Mouse (Mus musculus) testis, adult 2 months (tissue): ENCODE results near the gene Nacc2. TPM values are rescaled to one million over a fixed set of nuclear protein-coding genes. Genes with fewer than 3 reads are reported as not detected.

Experiments used
- H3K27ac ChIP-seq: fragments of 200-500 bp; 2 replicates; pipeline ENCODE4 v1.5.1; 2012; ENCODE audit warnings: low read depth, low read length; ENCODE audit not compliant: control insufficient read depth, insufficient read depth
- H3K27me3 ChIP-seq: fragments of 200-500 bp; 2 replicates; pipeline ENCODE4 v1.6.1; 2012; ENCODE audit warnings: mild to moderate bottlenecking, low read length, moderate library complexity; ENCODE audit not compliant: control insufficient read depth, insufficient read depth
- H3K36me3 ChIP-seq: fragments of 200-500 bp; 2 replicates; pipeline ENCODE4 v1.6.1; 2012; ENCODE audit warnings: mild to moderate bottlenecking, low read length; ENCODE audit not compliant: control insufficient read depth, insufficient read depth
- H3K4me1 ChIP-seq: fragments of 200-500 bp; 2 replicates; pipeline ENCODE4 v1.6.1; 2012; ENCODE audit warnings: low read length; ENCODE audit not compliant: control insufficient read depth, insufficient read depth
- H3K4me3 ChIP-seq: fragments of 200-500 bp; 2 replicates; pipeline ENCODE4 v1.5.1; 2012; ENCODE audit warnings: low read depth, mild to moderate bottlenecking, low read length, moderate library complexity, mixed read lengths; ENCODE audit not compliant: control insufficient read depth
- CTCF ChIP-seq: fragments of 200-500 bp; IDR thresholded peaks from 2 replicates; pipeline ENCODE4 v1.5.1; 2012; ENCODE audit warnings: low read depth, mild to moderate bottlenecking, inconsistent platforms, low read length, moderate library complexity; ENCODE audit not compliant: control insufficient read depth, insufficient read depth, insufficient replicate concordance
- POLR2A ChIP-seq: fragments of 200-500 bp; IDR thresholded peaks from 2 replicates; pipeline ENCODE4 v1.6.1; 2012; ENCODE audit warnings: low read depth, mild to moderate bottlenecking, inconsistent platforms, low read length, moderate library complexity; ENCODE audit not compliant: control insufficient read depth
- polyA plus RNA-seq: library from polyadenylated mRNA; depleted of rRNA; stranded (reverse); fragments of >200 nt; gene quantifications from 2 replicates; pipeline ENCODE4 v1.2.3, GENCODE M21; 2012

Nacc2 gene
- polyA plus RNA-seq, 1 experiment, result 5.2 TPM

DNA sequence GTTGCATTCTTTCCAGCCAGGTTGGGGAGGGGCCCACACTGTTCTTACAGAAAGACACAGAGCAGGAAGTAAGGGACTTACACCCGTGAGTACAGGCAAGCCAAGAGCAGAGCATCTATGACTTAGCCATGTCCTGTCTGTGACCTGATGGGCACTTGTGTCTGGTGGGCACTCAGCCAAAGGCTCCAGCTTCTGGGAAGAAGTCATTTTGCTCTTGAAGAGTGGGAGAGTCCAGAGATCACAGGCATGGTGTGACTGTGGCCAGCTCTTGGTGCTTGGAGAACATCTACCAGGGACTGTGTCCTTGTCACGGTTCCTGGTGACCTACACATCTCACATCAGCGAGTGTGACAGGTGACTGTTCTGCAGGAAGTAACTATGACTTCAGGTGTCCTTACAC lies 32.7 kb upstream of the Nacc2 start:
- Histone ChIP-seq H3K4me1 (no peaks in the 10 kb centered on the region), H3K36me3 (no peaks in the 10 kb centered on the region), H3K27me3 (no peaks in the 10 kb centered on the region), H3K27ac (no peak overlapping the region), H3K4me3 (no peak overlapping the region)
- no peak for TF ChIP-seq CTCF
- no peak for TF ChIP-seq POLR2A

DNA sequence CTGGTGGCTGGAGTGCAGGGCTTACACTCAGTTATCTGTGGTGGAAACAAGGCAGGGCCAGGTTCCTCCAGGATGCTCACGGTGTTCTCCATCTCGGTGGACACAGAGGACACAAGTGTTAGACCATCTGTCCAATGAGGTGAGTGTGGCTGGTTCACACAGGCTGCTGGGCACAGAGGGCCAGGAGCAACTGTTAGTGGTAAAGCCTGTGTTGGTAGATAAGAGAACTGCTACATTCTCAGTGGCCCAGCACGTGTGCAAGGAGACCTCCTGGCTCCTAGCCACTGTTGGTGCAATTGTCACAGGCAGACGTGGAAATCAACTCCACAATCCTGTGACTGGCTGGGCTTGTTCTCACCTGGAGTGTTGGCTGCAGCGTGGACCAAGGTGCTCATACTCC lies 31.6 kb upstream of the Nacc2 start:
- H3K36me3 ChIP-seq, result no peaks in the 10 kb centered on the region
- no peak overlapping the region for H3K4me3 ChIP-seq
- no peaks in the 10 kb centered on the region for H3K27me3 ChIP-seq
- no peak for TF ChIP-seq POLR2A
- no peak overlapping the region for H3K27ac ChIP-seq
- no peaks in the 10 kb centered on the region for H3K4me1 ChIP-seq

DNA sequence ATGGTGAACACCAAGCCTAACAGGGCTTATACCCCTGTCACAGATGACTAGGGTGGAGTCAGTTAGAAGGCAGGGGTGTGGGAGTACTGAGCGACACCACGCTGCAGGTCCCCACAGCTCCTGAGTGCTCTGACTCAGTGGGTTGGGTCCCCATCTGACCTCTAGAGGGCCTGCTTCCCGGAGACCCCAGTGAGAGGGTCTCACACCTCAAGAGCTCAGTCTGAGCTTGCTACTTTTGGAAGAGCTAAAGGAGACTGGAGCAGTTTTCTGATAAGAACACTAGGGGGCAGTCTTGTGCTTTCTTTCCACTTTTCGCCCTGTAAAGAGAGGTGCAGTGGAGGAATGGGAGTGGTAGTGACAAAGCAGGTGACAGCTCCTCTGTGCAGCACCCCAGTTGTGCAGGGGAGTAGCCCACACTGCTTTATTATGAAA lies 30.9 kb upstream of the Nacc2 start:
- no peaks in the 10 kb centered on the region for H3K4me1 ChIP-seq
- TF ChIP-seq POLR2A, result no peak
- TF ChIP-seq CTCF, result 0 out of 2 replicates have a peak, but pooled peaks have one; percentile 23

DNA sequence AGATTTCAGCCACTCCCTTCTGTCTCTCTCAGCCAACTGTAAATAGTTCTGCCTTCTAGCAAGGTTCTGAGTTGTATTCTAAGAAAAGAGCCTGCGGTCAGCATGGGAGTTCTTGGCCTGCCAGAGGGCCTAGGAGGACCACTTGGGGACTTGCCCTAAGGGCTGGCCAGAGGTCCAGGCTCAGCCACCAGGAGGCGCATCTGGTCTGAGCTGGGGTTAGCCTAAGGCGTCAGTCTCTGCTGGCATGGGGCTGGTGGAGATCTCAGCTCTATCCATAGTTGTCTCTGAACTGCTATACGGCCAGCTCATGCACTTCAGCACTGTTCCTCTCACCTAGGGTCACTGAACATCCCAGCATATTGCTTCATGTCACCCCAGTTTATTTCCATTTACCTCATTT lies 30.3 kb upstream of the Nacc2 start:
- Histone ChIP-seq H3K4me3 (no peak overlapping the region), H3K27ac (no peak overlapping the region), H3K27me3 (no peaks in the 10 kb centered on the region), H3K36me3 (no peaks in the 10 kb centered on the region), H3K4me1 (no peaks in the 10 kb centered on the region)
- no peak for TF ChIP-seq POLR2A
- TF ChIP-seq CTCF, result peak; percentile 45; the same call in 1 of the 2 replicates

More for the DNA sequence above, 30.9 kb upstream of the Nacc2 start:
- Histone ChIP-seq H3K36me3 (no peaks in the 10 kb centered on the region), H3K27me3 (no peaks in the 10 kb centered on the region), H3K4me3 (no peak overlapping the region), H3K27ac (no peak overlapping the region)

GRCm38 (mm10) chr2:26147706-26148370 lies 24.8 kb upstream of the Nacc2 start:
- no peaks in the 10 kb centered on the region for H3K36me3 ChIP-seq
- no peaks in the 10 kb centered on the region for H3K4me1 ChIP-seq
- H3K27me3 ChIP-seq, result no peaks in the 10 kb centered on the region
- TF ChIP-seq CTCF (no peak), POLR2A (no peak)
- no peak overlapping the region for H3K4me3 ChIP-seq
- H3K27ac ChIP-seq, result no peak overlapping the region

GRCm38 (mm10) chr2:26146337-26147042 lies 23.5 kb upstream of the Nacc2 start:
- H3K27me3 ChIP-seq, result no peaks in the 10 kb centered on the region
- H3K36me3 ChIP-seq, result no peaks in the 10 kb centered on the region
- H3K4me3 ChIP-seq, result no peak overlapping the region
- no peak overlapping the region; the same call in 1 of the 2 replicates for H3K27ac ChIP-seq
- 0 out of 2 replicates have a peak, but pooled peaks cover 2% of the 10 kb centered on the region for H3K4me1 ChIP-seq
- TF ChIP-seq CTCF, result no peak
- TF ChIP-seq POLR2A, result no peak

GRCm38 (mm10) chr2:26145113-26145512 lies 22.1 kb upstream of the Nacc2 start:
- TF ChIP-seq POLR2A (no peak), CTCF (no peak)
- H3K27ac ChIP-seq, result no peak overlapping the region
- no peaks in the 10 kb centered on the region for H3K36me3 ChIP-seq
- H3K4me1 ChIP-seq, result peaks cover 5% of the 10 kb centered on the region
- no peaks in the 10 kb centered on the region for H3K27me3 ChIP-seq
- H3K4me3 ChIP-seq, result no peak overlapping the region

DNA sequence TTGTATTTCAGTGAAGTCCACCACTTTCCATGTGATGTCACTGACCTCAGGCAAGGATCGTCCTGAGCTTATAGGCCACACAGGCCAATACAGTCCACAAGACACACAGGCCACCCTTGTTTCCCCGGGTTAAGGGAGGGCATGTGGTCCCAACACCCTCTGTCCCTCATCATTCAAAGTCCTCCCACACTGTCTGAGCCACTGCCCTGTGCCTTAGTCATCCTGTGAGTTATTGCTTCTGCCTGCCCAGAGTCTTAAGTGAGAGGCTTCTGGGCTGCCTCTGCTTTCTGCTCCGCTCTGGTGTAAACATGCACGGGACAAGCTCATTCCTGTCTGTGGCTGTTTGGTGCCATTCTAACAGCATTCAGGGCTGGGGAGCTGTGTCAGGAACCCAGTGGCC lies 21.3 kb upstream of the Nacc2 start:
- Histone ChIP-seq H3K4me1 (peaks cover 5% of the 10 kb centered on the region), H3K27ac (no peak overlapping the region), H3K4me3 (no peak overlapping the region), H3K36me3 (no peaks in the 10 kb centered on the region), H3K27me3 (no peaks in the 10 kb centered on the region)
- no peak for TF ChIP-seq CTCF
